Mouse (Mus musculus): ENCODE data around the gene Gba2.

GRCm38 (mm10) chr4:43519956-43520355 is 58.7 kb downstream of the Gba2 start:
- no peak for TF ChIP-seq CTCF (IDR thresholded peaks at IDR 0.05; ENCODE audit: borderline replicate concordance, insufficient read depth, low read depth, low read length)
- TF ChIP-seq POLR2A (IDR thresholded peaks at IDR 0.05; ENCODE audit: borderline replicate concordance, insufficient read depth, low read length), result no peak

Measured in cerebellum, adult 2 months (tissue).